Mouse (Mus musculus) activated CD4-positive, CD25-positive, alpha-beta regulatory T cell, adult 4 months (primary cell): ENCODE data around the gene Wdr48. TPM values are rescaled to one million over a fixed set of nuclear protein-coding genes. Genes with fewer than 3 reads are reported as not detected.

Experiments
- ATAC-seq: one replicate; pipeline ENCODE4 v1.8.0; 2017
- polyA plus RNA-seq, 2 experiments: library from polyadenylated mRNA; unstranded; fragments of 100-300 nt; shearing (Covaris generic); gene quantifications; one replicate each; pipeline ENCODE4 v1.2.1; 2017

The Wdr48 gene
- polyA plus RNA-seq, result 10 to 100 TPM; 34.4 to 34.5 TPM

DNA sequence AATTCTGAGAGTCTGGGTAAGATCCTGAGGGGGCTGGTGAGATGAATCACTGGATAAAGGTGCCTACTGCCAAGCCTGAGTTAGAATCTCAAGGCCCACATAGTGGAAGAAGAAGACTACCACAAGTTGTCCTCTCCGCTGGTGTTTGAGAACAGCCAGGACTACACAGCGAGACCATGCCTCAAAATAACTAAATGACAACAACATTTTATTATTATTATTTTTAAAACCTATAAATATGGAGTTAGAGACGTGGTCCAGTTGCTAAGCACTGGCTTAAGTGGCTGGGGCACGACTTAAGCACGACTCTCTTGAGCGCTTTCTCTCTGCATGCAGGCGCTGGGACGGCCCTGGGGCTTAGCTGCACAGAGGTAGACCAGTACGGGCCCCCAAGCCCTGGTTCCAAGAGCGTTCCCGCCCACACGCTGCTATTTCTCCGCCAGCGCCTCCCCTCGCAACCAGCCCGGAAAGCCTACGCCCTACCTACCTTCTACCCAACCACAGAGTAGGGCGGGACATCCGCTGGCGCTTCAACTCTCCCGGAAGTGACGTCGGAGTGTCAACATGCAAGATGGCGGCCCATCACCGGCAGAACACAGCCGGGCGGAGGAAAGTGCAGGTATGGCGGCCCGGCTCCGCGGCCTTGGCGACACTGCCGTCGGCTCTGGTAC is at the start of gene Wdr48:
Gene Wdr48 (plus strand): TSS at position 540 of the 671 bp plus-strand sequence.
- ATAC-seq, result peak; percentile 95

DNA sequence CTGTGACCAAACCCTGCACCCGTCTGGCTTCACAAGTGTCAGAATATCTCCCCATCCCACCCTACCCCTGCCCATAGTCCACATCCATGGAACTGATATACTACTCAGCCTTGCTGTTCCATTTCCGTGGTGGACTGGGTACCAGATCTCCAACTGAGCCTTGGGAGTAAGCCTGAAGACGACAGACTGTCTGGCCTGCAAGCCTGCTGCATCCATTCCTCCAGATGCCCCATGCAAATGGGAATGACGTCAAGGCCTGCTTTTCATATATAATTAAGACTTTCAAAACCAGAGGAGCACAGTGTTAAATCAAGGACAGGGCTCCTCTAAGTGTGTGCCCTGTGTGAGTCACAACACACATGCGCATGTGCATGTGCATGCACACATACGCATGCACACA is 47.5 kb upstream of the Wdr48 start:
- no peak for ATAC-seq

DNA sequence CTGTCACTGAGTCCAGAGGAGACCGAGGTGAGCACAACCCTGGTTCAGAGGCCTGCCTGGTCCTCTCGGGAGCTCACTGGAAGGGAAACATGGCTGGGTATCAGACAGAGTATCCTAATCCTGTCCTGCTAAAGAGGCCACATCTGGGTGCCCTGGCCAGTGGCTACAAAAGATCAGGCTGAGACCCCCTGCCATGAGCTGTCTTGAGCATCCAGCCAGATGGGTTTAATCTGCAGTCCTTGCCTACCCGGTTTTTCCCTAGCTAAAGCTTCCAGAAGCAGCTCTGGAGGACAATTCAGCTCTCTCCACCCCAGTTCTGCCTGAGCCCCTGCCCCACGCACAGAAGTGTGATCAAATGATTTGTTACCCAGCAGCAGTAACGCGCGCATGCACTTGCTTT is 46.0 kb upstream of the Wdr48 start:
- ATAC-seq, result no peak

DNA sequence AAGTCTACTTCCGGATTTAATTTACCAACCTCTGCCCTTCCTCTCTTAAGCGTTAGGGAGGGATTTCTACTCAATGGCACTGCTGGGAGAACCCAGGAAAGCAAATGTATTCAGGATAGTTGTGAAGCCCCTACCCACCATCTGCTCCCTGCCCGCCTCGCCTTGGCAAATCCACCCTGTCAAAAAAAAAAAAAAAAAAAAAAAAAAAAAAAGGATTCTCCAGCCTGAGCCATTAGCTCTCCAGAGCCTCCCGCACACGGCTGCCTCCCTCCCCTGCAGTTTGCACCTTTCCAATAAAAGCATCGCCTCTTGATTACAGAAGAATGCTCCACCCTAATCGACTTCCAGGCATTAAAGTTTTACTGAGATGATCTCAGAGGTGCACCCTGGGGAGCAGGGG is 45.5 kb upstream of the Wdr48 start:
- ATAC-seq, result no peak

DNA sequence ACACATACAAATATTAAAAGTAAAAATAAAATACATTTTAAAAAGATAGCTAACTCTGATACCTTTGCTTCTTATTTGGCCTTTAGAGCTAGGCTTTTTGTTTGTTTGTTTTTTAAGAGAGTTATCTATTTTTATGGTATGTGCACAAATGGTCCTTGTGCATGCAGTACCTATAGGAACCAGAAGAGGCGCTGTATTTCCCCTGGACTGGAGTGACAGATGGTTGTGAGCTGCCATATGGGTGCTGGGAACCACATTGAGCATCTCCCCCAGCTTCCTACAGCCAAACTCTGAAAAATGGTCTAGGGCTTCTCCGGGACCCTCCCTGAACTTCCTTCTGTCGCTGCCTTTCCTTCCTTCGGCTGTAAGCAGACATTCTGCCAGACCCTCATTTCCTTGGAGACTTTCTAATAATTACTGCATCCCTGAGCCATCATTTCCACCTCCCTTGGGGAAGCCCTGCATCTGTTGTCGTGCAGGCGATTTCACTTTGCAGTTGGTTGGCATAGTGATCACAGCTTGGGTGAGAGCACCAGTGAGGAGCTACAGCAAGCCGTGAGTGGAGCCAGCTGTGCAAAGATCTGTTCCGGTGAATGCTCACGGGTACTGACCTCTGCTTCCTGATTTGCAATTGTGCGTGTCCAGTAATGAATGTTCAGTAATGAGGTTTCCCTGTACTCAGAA is 42.2 kb upstream of the Wdr48 start:
- ATAC-seq, result no peak

DNA sequence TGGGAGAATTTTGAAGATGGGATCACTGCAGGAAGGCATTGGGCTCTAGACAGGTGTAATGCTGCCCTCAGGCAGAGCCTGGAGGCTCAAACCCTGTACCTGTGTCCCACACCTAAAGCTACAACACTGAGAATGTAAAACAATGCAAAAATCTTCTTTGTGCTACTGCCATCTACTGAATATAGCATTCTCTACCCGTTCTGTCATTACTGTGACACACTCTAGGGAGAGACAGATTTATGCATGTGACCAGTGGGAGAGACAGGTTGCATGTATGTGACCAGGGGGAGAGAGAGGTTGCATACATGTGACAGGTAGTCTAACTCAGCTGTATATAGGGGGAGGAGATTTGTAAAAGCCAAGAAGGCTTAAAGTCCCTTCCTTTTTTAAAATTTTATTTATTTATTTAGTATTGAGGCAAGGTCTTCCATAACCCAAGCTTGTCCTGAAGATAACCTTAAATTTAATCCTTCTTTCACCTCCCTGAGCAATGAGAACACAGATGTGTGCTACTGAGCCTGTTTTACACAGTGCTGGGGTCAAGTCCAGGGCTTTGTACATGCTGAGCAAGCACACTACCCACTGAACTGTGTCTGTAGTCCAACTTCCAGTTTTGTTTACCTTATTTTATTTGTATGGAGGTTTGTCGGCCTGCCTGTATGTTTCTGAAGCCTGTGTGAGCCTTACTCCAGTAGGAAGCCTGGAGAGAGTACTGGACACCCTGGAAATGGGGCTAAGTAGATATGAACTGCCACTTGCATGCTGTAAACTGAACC is 41.4 kb upstream of the Wdr48 start:
- ATAC-seq, result no peak

DNA sequence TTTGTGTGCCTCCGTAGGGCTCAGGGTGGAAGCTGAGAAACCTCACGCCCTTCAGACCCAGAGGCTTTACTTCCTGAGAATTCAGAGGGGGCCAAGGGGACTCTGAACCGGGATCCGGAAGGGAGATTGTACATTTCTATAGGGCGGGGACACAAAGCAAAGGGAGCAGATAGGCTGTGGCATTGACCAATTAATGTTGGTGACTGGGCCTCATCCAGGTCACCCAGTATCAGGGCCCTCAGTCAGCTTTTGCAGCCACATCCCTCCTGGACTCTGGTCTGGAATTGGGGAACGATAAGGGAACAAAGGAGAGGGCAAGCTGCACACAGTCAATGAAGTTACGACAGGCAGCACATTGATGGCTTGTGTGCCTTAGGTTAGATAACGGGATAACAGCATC is 40.5 kb upstream of the Wdr48 start:
- ATAC-seq, result no peak

DNA sequence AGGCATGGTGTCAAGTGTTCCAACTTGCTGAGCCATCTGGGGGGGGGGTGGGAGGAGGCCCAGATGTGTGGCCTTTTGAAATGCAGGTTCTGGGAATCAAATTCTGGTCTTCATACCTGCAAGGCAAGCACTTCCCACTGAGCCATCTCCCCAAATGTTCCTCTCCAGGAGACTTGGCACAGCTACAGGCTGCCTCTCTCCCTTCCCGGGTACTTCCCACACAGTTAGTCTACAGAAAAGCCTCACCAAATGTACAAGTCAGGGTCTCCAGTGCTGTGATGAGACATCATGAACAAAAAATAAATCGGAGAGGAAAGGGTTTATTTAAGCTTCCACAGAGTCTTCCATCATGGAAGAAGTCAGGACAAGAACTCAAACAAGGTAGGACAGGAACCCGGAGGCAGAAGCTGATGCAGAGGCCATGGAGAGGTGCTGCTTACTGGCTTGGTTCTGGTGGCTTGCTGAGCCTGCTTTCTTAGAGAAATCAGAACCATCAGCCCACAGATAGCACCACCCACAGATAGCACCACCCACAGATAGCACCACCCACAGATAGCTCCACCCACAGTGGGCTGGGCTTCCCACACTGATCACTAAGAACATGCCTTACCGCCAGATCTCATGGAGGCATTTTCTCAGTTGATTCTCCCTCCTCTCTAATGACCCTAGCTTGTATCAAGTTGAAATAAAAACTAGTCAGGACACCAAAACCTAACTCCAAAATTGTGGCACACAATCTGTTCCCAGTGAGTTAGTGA is 7.4 kb upstream of the Wdr48 start:
- no peak for ATAC-seq

DNA sequence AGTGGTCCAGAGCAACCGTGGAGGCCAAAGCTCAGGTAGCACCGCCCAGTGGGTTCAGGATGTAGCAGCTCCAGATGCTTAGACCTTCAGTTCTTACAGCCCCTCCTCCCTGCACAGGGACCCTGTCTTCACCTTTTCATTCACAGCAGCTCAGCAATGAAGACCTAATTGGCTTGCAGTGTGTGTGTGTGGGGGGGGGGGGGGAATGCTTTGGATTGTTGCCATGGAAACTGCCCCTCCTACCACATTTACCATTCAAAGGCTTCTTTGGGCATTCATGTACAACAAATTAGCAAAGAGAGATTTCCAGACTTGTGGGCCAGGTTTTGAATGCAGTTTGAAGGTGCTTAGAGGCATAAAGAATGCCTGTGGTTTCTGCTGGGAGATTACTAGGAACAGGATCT is 5.8 kb upstream of the Wdr48 start:
- no peak for ATAC-seq

DNA sequence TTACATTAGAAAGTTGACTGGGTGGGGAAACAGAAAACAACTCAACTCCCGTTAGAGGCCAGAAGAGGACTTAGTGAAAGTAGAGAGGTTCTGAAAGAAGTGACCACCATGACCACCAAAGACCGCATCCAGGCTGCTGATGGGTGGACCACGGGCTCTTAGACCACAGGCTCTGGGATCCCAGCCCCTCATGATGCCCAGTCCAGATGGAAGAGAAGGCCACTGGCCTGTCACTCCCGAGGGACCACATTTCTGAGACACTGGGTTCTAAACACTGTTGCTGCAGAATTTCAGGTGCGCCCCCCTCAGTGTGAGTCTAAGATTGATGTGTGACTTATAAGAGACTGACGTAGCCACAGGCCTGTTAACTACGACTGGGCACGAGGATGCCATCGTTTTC is 5.2 kb upstream of the Wdr48 start:
- ATAC-seq, result no peak

DNA sequence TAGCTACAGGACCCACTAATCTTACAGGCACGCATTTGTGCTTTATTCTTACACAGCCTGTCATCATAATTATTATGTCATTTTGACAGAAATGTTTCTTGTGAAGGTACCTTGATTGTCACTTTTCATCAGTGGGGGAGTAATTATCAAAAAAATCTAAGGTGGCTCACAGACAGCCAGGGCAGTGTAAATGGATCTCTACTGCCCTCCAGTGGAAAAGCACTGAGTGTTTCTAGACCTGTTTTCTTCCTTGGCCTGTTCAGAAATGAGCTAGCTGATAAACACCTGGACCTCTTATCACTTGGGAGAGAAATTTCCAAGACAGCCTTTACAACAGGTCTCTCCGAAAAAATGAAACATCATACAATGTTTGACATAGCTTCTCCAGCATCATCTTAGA is 4.0 kb upstream of the Wdr48 start:
- no peak for ATAC-seq

DNA sequence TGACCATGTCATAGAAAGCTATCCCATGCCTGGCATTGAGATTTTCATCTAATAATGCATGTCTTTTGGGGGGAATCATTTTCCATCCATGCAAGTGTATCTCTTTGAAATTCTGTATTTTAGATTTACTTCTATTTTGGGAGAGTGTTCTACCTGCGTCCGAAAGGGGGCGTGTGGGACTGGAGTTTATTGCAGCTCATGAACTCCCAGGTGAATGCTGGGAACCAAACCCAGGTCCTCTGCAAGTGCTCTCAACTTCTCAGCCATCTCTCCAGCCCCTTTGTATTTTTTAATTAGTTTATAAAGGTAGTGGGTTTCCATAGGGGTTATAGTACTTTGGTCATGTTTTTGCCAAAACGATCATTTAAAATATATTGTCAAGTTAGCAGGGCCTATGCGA is 797 bp upstream of the Wdr48 start:
- ATAC-seq, result no peak

DNA sequence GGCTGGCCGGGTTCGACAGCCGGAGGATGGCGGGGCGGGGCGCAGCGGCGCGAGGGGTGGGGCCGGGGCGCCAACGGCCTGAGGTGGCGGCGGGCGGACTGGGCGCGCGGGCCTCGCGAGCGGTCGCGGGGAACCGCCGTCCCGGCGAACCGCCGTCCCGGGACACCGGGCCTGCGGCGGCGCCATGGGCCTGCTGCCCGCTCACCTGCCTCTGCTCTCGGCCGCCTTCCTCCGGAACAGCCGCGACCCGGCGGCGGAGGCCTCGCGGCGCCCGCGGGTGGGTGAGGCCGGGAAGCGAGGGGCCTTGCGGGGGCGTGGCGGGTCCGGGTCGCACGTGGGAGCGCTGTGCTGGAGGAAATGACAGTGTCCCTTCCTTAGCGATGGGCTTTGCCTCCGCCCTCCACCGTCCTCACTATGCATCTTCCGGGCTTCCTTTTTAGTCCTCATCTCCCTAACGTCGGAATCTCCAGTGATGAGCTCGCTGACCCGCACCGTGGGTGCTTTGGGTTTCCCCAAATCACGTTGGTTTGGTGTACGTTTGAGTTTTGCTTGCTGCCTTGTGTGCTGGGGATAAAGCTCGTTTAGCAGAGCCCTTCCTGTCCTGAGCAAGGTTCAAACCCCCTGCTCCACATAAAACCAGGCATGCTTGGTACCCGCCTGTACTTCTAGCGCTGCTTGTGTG is 503 bp downstream of the Wdr48 start:
- peak; percentile 50 for ATAC-seq

DNA sequence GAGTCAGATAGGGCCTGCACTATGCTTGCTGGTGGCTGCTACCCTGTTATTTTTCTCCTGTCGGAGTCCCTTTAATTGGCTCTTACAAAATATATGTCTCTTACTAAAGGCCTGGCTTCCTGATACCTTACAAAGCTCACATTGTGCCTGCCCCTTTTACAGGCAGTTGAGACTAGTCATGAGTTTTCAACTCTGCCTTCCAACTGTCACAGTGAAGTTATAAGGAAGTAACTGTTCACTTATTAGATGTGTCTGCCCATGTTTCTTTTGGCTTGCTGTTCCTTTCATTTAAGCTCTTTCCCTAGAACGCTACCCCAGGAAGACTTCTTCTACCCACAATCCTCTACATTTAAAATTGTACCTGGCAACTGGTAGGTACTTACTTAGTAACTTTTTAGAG is 4.8 kb downstream of the Wdr48 start:
- ATAC-seq, result no peak

DNA sequence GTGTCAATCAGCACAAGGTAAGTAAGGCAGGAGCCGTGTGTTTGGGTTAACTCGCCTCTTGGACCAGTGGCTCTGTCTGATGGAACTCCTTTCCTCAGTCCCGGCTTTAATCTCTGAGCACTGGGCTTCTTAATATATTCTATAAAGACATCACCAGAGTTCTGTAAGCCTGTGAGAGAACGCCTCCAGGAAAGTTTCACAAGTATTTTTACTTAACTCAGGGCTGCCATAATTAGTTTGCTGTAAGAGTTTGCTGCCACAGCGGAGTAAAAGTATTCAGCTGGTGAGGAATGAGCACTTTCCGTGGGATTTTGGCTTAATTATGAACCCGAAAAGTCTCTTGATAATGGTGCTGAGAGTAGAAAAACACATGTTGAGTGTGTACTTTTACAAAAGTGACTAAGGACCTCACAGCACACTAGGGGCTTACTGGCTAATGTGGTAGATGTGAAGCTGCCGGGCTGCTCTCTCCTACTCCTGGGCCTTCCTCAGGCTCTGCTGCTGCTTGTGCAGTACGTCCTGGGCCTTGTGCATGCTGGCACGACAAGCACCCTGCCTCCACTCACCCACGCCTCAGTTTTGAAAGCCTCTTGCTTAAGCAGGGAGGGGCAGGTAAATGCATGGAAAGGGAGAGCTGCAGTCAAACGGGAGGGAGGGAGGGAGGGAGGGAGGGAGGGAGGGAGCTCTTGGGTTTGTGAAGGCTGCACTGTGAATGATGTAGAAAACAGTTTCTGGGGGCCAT is 7.9 kb downstream of the Wdr48 start:
- ATAC-seq, result no peak

DNA sequence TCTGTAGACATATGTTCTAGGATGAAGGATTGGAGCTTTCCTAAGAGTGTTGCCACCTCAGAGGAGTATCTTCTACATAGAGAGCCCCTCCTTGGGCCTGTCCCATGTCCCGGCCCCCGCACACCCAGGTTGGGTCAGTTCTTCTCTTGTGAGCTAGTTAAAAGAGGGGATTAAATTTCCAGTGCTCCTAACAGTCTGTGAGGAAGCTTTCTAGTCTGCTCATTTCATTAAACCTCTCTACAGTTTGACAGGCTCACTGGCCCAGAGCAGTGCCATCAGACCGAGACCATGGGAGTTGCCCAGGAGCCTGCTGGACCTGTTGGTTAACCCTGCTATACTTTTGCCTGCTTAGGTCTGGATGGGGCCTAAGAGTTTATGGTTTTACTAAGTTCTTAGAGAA is 14.0 kb downstream of the Wdr48 start:
- ATAC-seq, result no peak

DNA sequence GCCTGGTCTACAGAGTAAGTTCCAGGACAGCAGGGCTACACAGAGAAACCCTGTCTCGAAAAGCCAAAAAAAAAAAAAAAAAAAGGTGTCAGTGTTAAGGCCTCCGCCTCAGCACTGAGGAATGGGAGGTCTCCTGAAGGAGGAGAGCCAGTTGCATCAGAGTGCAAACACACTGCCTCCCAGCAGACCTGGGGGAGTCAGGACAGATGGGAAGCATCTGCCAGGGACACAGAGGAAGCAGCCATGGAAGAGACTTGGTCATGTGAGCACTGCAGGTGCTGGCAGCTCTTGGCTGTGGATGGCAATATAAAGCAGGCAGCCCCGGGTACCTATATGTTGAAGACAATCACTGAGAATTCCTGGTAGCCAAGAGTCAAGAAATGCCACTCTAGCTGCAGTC is 15.3 kb downstream of the Wdr48 start:
- ATAC-seq, result no peak

DNA sequence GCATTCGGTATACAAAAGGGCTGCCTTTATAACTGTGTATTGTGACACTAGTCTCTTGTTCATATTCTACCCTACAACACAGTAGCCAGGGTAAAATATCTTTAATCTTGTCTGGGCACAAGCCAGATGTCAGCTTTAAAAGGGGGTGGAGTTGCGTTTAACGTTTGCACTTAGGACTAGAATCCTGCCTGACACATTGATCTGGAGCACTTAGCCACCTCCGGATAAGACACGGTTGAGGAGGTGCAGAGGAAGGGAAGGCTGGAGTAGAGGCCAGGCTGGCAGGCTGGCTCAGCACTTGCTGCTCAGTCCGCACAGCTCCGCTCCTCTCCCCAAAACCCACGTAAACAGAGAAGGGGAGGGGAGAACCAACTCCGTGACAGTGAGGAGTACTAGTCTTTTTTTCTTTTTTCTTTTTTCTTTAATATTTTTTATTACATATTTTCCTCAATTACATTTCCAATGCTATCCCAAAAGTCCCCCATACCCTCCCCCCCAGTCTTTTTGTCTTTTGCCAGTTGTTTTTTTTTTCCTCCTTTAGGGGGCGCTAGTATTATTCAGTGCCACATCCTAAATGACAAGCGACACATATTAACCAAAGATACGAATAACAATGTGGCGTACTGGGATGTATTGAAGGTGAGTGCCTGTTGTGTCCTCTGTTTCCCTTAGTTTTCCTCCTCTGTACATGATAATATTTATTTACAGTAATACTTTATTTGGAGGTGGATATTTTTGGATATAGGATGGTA is 18.6 kb downstream of the Wdr48 start:
- no peak for ATAC-seq

DNA sequence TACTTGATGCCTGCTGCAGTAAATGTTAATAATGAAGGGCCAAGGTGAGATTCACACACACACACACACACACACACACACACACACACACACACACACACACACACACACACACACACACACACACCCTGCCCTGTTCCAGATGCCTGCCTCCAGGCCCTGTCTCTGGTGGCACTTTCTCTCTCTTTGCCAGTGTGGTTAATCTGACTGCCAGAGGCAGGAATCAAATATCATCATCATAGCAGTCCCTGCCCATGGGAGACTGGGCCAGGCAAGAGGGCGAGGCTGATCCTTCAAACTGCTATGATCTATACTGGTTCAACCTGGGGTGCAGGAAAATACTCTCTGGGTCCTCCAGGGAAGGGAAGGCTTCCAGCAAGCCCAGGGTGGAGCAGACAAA is 25.2 kb downstream of the Wdr48 start:
- no peak for ATAC-seq

DNA sequence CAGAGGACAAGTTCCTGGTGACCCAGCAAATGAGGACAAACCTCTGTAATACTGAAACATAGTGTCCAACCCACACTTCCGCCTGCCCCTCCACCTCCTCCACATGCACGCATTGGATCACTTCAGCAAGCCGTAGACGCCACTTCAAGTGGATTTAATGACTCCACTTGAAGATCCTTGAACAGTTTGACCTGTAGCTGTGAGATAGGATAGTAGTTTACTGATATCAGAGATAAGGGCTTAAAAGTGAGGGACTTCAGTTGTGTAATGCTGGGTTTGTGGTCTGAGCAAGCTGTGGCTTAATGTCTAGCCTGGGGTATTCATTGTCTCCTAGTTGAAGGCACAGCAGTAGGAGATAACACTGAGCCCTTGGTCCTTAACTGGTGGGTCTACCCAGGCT is 28.8 kb downstream of the Wdr48 start:
- no peak for ATAC-seq

DNA sequence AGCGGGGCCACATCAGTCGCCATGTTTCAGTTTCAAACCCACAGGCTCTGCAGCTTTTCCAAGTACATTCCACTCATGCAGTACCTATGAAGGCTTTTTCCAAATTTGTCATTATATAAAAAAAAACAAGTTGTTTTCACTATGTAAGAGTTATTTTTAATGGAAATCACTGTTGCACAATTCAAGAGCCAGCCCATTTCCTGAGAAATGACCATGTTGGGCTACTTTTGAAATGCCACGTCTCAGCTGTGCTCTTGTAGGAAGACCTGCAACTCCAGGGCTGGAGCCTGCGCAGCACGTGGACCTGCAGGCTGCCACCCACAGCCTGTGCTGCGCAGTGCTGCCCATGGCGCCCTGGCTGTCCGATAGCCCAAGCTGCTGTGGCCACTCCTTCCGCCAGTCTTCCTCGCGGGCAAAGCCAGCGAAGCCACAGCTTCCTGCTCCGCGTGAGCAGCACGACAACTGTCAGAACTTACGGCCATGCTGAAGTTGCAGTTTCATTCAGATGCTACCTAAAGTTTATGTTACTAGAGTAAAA is 30.5 kb downstream of the Wdr48 start:
- no peak for ATAC-seq
